Mouse (Mus musculus): ENCODE results near the gene Oaz2. TPM values are rescaled to one million over a fixed set of nuclear protein-coding genes. Genes with fewer than 3 reads are reported as not detected.

The Oaz2 gene
- polyA plus RNA-seq (2016; fragmentation: Nextera tagmentation; extraction: Ambion mirVana), result 239 and 245 TPM in 2 replicates

GRCm38 (mm10) chr9:65667701-65668100, at the start of gene Oaz2:
Oaz2 (plus strand) TSS chr9:65668001.
- Histone ChIP-seq H3K27ac (ENCODE audit: poor library complexity, severe bottlenecking) (no peak within 1 kb of the TSS), H3K36me3 (no peaks in the 10 kb centered on the region; the same call in 1 of the 2 replicates), H3K27me3 (replicated peaks) (no peaks in the 10 kb centered on the region), H3K4me2 (no peak within 1 kb of the TSS), H3K9me3 (replicated peaks) (no peaks in the 10 kb centered on the region), H3K4me1 (replicated peaks) (peaks cover 22% of the 10 kb centered on the region), H3K4me3 (no peak within 1 kb of the TSS), H3K9ac (no peak within 1 kb of the TSS)
- 90% methylated on average over 8 of the region's 8 CpGs for WGBS
- ATAC-seq (ENCODE audit: insufficient number of reproducible peaks, low FRiP score), result no peak

GRCm38 (mm10) chr9:65619311-65619710, 48.5 kb upstream of the Oaz2 start:
- H3K27me3 ChIP-seq (replicated peaks), result no peaks in the 10 kb centered on the region
- no peaks in the 10 kb centered on the region for H3K4me1 ChIP-seq (replicated peaks)
- no peaks in the 10 kb centered on the region for H3K36me3 ChIP-seq
- H3K4me3 ChIP-seq, result no peak overlapping the region
- no peak overlapping the region for H3K9ac ChIP-seq
- H3K27ac ChIP-seq (ENCODE audit: poor library complexity, severe bottlenecking), result no peak overlapping the region
- H3K4me2 ChIP-seq, result no peak overlapping the region
- WGBS, result 58% methylated on average over 3 of the region's 3 CpGs
- ATAC-seq (ENCODE audit: insufficient number of reproducible peaks, low FRiP score), result no peak
- no peaks in the 10 kb centered on the region for H3K9me3 ChIP-seq (replicated peaks)

- ATAC-seq (ENCODE audit: insufficient number of reproducible peaks, low FRiP score), result no peak
- Histone ChIP-seq H3K9ac (no peak overlapping the region), H3K4me1 (replicated peaks) (0 out of 2 replicates have a peak, but pooled peaks cover 5% of the 10 kb centered on the region), H3K27ac (ENCODE audit: poor library complexity, severe bottlenecking) (no peak overlapping the region), H3K9me3 (replicated peaks) (no peaks in the 10 kb centered on the region), H3K36me3 (no peaks in the 10 kb centered on the region), H3K27me3 (replicated peaks) (no peaks in the 10 kb centered on the region), H3K4me3 (no peak overlapping the region), H3K4me2 (no peak overlapping the region)
- WGBS, result 86% methylated on average over 4 of the region's 4 CpGs
Observed at GRCm38 (mm10) chr9:65621196-65621595, 46.6 kb upstream of the Oaz2 start.

GRCm38 (mm10) chr9:65621666-65622065, 46.1 kb upstream of the Oaz2 start:
- H3K4me2 ChIP-seq, result no peak overlapping the region
- H3K27ac ChIP-seq (ENCODE audit: poor library complexity, severe bottlenecking), result no peak overlapping the region
- no peak overlapping the region for H3K4me3 ChIP-seq
- WGBS, result 73% methylated on average over 2 of the region's 2 CpGs
- no peak overlapping the region for H3K9ac ChIP-seq
- ATAC-seq (ENCODE audit: insufficient number of reproducible peaks, low FRiP score), result no peak
- H3K9me3 ChIP-seq (replicated peaks), result no peaks in the 10 kb centered on the region
- H3K36me3 ChIP-seq, result no peaks in the 10 kb centered on the region
- no peaks in the 10 kb centered on the region for H3K27me3 ChIP-seq (replicated peaks)
- H3K4me1 ChIP-seq (replicated peaks), result 0 out of 2 replicates have a peak, but pooled peaks cover 5% of the 10 kb centered on the region

- 0 out of 2 replicates have a peak, but pooled peaks cover 3% of the 10 kb centered on the region for H3K27me3 ChIP-seq (replicated peaks)
- 76% methylated on average over 5 of the region's 5 CpGs for WGBS
- H3K9ac ChIP-seq, result no peak overlapping the region
- ATAC-seq (ENCODE audit: insufficient number of reproducible peaks, low FRiP score), result no peak
- H3K4me1 ChIP-seq (replicated peaks), result 0 out of 2 replicates have a peak, but pooled peaks cover 5% of the 10 kb centered on the region
- no peak overlapping the region for H3K4me3 ChIP-seq
- H3K9me3 ChIP-seq (replicated peaks), result no peaks in the 10 kb centered on the region
- H3K36me3 ChIP-seq, result no peaks in the 10 kb centered on the region
- no peak overlapping the region for H3K27ac ChIP-seq (ENCODE audit: poor library complexity, severe bottlenecking)
- H3K4me2 ChIP-seq, result no peak overlapping the region
Observed at GRCm38 (mm10) chr9:65622826-65623225, 45.0 kb upstream of the Oaz2 start.

GRCm38 (mm10) chr9:65624266-65624665, 43.5 kb upstream of the Oaz2 start:
- Histone ChIP-seq H3K9me3 (replicated peaks) (no peaks in the 10 kb centered on the region), H3K27ac (ENCODE audit: poor library complexity, severe bottlenecking) (no peak overlapping the region), H3K4me2 (no peak overlapping the region), H3K9ac (no peak overlapping the region), H3K27me3 (replicated peaks) (0 out of 2 replicates have a peak, but pooled peaks cover 3% of the 10 kb centered on the region), H3K36me3 (no peaks in the 10 kb centered on the region), H3K4me1 (replicated peaks) (peaks cover 12% of the 10 kb centered on the region), H3K4me3 (no peak overlapping the region)
- 71% methylated on average over 2 of the region's 2 CpGs for WGBS
- ATAC-seq (ENCODE audit: insufficient number of reproducible peaks, low FRiP score), result no peak

- Histone ChIP-seq H3K9ac (peak within 1 kb of the TSS; percentile 98), H3K4me1 (replicated peaks) (peaks cover 32% of the 10 kb centered on the region), H3K36me3 (no peaks in the 10 kb centered on the region), H3K27ac (ENCODE audit: poor library complexity, severe bottlenecking) (peak within 1 kb of the TSS; percentile 94), H3K9me3 (replicated peaks) (no peaks in the 10 kb centered on the region), H3K27me3 (replicated peaks) (0 out of 2 replicates have a peak, but pooled peaks cover 3% of the 10 kb centered on the region), H3K4me3 (peak within 1 kb of the TSS; percentile 86), H3K4me2 (peak within 1 kb of the TSS; percentile 89)
- ATAC-seq (ENCODE audit: insufficient number of reproducible peaks, low FRiP score), result no peak
- 1% methylated on average over 36 of the region's 40 CpGs for WGBS
Observed at GRCm38 (mm10) chr9:65629025-65629766, 38.6 kb upstream of the Oaz2 start, which contains the start of gene Rbpms2. Rbpms2 (plus strand) TSS chr9:65629648.

- peak overlapping the region; percentile 94 for H3K27ac ChIP-seq (ENCODE audit: poor library complexity, severe bottlenecking)
- WGBS, result under 1% methylated on average over 44 of the region's 83 CpGs
- H3K9me3 ChIP-seq (replicated peaks), result no peaks in the 10 kb centered on the region
- H3K27me3 ChIP-seq (replicated peaks), result 0 out of 2 replicates have a peak, but pooled peaks cover 3% of the 10 kb centered on the region
- peak overlapping the region; percentile 89 for H3K4me2 ChIP-seq
- no peaks in the 10 kb centered on the region for H3K36me3 ChIP-seq
- peak overlapping the region; percentile 98 for H3K9ac ChIP-seq
- ATAC-seq (ENCODE audit: insufficient number of reproducible peaks, low FRiP score), result peak; percentile 92
- H3K4me3 ChIP-seq, result peak overlapping the region; percentile 86
- H3K4me1 ChIP-seq (replicated peaks), result peaks cover 32% of the 10 kb centered on the region
Observed at GRCm38 (mm10) chr9:65629767-65630630, 37.8 kb upstream of the Oaz2 start.

- no peaks in the 10 kb centered on the region for H3K9me3 ChIP-seq (replicated peaks)
- peak overlapping the region; percentile 86 for H3K4me3 ChIP-seq
- ATAC-seq (ENCODE audit: insufficient number of reproducible peaks, low FRiP score), result peak; percentile 76
- WGBS, result under 1% methylated on average over 69 of the region's 78 CpGs
- H3K36me3 ChIP-seq, result no peaks in the 10 kb centered on the region
- H3K9ac ChIP-seq, result peak overlapping the region; percentile 98
- H3K4me1 ChIP-seq (replicated peaks), result peaks cover 34% of the 10 kb centered on the region
- peak overlapping the region; percentile 89 for H3K4me2 ChIP-seq
- H3K27me3 ChIP-seq (replicated peaks), result 0 out of 2 replicates have a peak, but pooled peaks cover 3% of the 10 kb centered on the region
- H3K27ac ChIP-seq (ENCODE audit: poor library complexity, severe bottlenecking), result peak overlapping the region; percentile 94
Observed at GRCm38 (mm10) chr9:65630631-65631353, 37.0 kb upstream of the Oaz2 start.

- WGBS, result 10% methylated on average over 16 of the region's 16 CpGs
- no peaks in the 10 kb centered on the region for H3K9me3 ChIP-seq (replicated peaks)
- H3K9ac ChIP-seq, result peak overlapping the region; percentile 98
- peaks cover 37% of the 10 kb centered on the region for H3K4me1 ChIP-seq (replicated peaks)
- H3K4me2 ChIP-seq, result peak overlapping the region; percentile 89
- H3K4me3 ChIP-seq, result peak overlapping the region; percentile 86
- ATAC-seq (ENCODE audit: insufficient number of reproducible peaks, low FRiP score), result no peak
- 0 out of 2 replicates have a peak, but pooled peaks cover 3% of the 10 kb centered on the region for H3K27me3 ChIP-seq (replicated peaks)
- H3K36me3 ChIP-seq, result no peaks in the 10 kb centered on the region
- H3K27ac ChIP-seq (ENCODE audit: poor library complexity, severe bottlenecking), result peak overlapping the region; percentile 94
Observed at GRCm38 (mm10) chr9:65631354-65632021, 36.3 kb upstream of the Oaz2 start.

Measured in heart, embryonic 12.5 days (tissue).